Mouse (Mus musculus): ENCODE results near the gene 2210408I21Rik. TPM values are rescaled to one million over a fixed set of nuclear protein-coding genes. Genes with fewer than 3 reads are reported as not detected.

The 2210408I21Rik gene
- total RNA-seq, 2 experiments from 2014 or later = 5.9 to 7.3 TPM

GRCm38 (mm10) chr13:77275172-77275747 is 139.9 kb downstream of the 2210408I21Rik start:
- no peak for DNase-seq (ENCODE audit: low spot score in 2 of 2)

DNA sequence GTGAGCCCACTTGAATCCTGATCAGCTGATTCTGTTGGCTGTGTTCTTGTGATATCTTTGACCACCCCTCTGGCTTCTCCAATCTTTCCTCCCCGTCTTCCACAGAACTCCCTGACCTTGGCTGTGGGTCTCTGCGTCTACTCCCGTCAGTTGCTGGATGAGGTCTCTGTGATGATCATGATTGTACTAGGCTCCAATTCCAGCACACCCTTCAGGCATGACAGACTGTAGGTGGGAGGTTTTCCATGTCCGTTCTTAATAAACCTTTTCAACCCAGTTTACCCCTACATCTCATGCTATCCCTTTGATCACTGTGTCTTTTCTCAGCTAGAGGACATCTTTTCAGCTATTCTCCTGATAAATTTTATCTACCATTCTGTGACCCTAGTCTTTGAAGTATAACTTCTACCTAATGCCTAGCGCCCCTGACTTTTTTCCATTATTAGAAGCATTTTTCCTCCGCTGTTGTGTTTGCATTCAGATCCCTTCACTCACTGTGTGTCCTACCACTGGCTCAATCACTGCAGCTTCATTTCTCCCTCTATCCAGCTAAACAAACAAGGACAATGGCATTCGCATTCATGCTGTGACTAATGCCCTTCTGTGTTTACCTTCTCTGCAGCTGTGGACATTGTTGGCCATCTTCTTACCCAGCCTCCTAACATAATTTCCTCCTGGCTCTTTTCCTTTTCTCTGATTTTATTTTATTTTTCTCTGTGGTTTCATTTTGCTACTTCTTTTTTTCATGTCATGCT is 143.5 kb downstream of the 2210408I21Rik start:
- no peak for DNase-seq (ENCODE audit: low spot score in 2 of 2)

- DNase-seq (ENCODE audit: low spot score in 2 of 2) = no peak
These were observed 160.2 kb downstream of the 2210408I21Rik start for GRCm38 (mm10) chr13:77295519-77295918.

- no peak for DNase-seq (ENCODE audit: low spot score in 2 of 2)
These were observed 188.8 kb downstream of the 2210408I21Rik start for GRCm38 (mm10) chr13:77324101-77324500.

DNA sequence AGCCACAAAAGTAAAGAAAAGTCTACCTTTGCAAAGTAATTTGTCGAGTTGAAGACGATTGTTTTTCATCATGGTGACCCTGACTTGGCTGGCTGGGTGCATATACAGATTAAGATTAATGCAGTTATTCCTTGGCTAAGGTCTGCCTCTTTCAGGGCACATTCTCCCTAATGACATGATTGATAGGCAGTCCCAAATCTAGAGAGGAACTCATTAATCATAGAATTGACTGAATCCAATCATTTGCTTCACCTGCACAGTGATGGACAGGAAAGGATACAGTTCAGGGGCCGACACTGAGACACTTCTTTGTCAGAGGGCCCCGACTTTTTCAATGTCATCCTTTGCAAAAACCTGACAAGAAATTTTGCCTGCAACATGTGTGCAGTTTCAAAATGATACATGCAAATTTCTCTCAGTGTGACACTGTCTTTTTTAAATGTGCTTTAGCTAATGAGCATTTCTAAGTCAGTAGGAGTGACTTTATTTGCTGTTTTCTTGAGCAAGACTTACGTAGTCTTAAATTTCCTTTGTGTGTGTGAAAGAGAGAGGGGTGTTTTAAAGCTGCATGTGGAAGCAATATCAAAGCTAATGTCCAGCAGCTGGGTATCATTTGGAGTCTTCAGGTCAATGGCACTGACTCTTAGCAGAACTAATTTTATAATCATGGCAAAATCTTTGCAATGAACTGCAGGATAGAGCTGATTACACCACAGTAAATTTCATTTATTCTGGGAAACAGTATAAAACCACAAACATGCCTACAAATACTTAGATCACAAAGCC is 191.0 kb downstream of the 2210408I21Rik start:
- no peak for DNase-seq (ENCODE audit: low spot score in 2 of 2)

DNA sequence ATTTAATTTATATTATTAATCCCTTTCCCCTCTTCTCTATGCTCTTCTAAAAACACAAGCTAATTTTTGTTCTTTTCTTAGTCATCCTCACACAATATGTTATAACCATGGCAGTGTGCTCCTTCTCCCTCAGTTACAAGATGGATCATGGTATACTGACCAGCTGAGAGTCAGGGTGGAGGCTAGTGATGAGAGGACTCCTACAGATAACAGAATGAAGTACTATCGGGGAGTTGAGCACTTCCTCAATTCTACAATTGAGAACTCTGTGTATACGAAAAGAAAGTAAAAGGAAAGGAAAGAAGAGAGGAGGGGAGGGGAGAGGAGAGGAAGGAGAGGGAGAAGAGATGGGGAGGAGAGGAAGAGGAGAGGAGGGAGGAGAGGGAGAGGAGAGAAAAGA is 206.8 kb downstream of the 2210408I21Rik start:
- DNase-seq (ENCODE audit: low spot score in 2 of 2) = no peak

DNA sequence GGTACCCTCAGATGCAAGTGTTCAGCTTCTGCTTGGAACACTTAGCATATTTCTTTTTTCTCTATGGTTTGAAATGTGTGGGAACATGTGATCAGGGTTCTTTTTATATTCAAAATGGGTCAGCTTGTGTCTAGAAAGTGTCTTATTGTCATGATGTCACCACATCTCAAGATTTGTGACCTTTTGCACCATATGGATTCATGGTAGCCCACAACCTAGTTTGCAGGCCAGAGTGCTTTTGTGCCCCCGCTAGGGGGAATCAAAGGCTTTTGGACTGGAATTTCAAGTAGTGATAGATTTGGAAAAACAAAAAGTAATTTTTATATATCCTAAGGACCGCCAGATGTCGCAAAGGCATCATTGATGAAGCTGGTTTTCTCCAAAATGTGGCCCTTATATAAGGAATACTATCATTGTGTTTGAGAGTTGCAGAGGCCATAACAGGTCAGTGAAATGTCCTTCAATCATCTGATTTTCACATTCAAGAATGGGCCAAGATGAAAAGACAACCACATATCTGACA is 250.2 kb downstream of the 2210408I21Rik start:
- DNase-seq (ENCODE audit: low spot score in 2 of 2) = no peak

- DNase-seq (ENCODE audit: low spot score in 2 of 2) = no peak
These were observed 250.7 kb downstream of the 2210408I21Rik start for GRCm38 (mm10) chr13:77386001-77386400.

- no peak for DNase-seq (ENCODE audit: low spot score in 2 of 2)
These were observed 252.8 kb downstream of the 2210408I21Rik start for GRCm38 (mm10) chr13:77388148-77388547.

DNA sequence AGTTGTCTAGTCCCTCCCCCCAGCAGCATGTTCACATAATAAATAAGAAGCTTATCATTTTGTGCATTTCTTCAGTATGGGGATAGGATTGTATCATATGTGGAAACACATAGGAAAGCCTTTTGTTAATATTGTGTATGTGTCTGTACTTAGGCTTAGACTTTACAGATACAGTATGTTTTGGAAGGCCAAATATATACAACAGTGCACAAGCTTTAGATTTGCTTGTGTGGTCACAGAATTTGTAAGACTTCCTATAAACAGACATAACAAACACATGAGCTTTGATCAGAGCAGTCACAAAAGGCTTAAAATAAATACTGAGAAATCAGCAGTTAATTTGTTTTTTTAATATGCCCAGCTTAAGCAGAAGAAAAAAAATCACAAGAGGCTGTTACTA is 253.9 kb downstream of the 2210408I21Rik start:
- DNase-seq (ENCODE audit: low spot score in 2 of 2) = no peak

DNA sequence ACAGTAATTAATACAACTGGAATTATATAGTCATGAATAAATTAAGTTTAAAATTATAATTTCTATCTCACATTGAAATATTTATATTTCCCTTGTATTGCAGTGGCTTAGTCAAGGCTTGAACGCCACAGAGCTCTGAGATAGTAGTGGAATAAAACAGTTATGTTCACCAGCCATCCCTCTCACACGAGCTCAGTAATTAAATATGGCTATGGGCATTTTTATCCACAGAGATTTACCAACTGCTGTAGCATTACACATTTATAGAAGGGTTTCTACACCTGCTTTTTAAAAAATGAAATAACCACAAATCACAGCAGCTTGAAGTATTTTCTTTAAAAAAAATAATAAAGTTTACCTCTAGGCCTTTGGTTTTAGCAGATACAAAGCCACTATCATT is 261.0 kb downstream of the 2210408I21Rik start:
- DNase-seq (ENCODE audit: low spot score in 2 of 2) = no peak

DNA sequence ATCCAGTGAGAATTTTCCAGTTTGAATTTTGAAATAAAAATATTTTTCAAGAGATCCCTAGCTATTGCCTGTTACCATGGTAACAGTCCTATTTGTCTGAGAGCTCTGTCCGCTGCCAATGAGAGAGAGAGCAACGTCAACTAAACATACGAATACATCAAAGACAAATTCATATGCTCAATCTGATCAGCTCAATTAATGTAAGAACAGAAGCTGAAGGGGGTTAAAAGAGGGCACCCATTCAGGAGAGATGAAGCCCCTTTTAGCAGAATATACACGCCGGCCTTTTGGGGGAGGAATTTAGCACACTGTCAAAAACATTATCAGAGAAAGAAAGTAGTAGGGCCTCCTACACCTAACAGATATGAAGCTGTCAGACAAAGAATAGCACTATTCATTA is 261.6 kb downstream of the 2210408I21Rik start:
- no peak for DNase-seq (ENCODE audit: low spot score in 2 of 2)

DNA sequence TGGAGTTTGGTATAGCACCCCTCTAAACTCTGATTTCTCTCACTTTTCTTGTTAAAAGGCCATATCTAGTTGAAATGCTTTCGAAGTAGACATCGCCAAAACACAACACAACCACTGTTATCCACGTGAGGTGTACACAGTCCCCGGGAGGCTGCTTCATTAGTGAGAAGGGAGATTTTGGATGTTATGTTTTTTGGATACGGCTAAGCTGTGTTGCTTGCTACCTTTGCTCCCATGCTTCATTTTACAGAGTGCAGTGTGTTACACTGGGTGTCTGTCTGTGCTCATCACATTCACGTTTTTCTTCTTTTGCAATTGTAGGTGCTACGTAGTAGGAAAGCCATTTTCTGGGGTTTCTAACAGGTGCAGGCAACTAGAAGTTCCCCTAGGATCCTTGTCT is 262.3 kb downstream of the 2210408I21Rik start:
- no peak for DNase-seq (ENCODE audit: low spot score in 2 of 2)

DNA sequence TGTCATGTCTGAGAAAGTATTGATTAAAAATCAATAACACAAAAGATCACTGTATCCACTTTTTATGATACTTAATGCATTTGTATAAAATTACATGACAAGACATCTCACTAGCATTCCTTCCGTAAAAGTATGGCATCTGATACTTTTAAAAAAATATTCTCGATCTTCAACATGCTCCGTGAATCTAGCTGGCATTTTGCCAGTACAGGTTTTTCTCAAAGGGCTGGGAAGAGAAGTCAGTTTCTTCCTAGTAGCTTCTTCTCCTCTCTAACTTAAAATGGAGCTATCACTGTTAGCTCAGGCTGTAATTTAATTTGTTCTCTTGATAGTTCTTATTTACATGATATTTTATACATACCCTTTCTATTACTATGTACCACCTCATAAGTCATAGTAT is 263.1 kb downstream of the 2210408I21Rik start:
- no peak for DNase-seq (ENCODE audit: low spot score in 2 of 2)

DNA sequence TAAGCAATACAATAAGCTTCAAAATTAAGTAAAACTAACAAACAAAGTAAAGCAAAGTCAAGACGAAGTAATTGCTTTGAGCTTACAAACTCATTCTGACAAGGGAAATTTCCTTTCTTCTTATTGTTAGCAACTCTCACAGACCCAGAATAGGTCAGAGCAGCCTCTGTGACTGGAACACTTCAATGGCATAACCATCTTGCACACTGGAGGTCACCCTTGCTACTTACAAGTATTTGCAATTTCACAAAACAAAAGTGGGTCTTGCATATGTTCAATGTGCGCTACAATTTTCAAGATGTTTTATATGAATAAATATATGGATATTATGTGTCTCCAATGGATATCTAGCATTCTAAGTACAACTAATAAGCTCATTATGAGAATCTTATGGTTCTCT is 265.4 kb downstream of the 2210408I21Rik start:
- no peak for DNase-seq (ENCODE audit: low spot score in 2 of 2)

DNA sequence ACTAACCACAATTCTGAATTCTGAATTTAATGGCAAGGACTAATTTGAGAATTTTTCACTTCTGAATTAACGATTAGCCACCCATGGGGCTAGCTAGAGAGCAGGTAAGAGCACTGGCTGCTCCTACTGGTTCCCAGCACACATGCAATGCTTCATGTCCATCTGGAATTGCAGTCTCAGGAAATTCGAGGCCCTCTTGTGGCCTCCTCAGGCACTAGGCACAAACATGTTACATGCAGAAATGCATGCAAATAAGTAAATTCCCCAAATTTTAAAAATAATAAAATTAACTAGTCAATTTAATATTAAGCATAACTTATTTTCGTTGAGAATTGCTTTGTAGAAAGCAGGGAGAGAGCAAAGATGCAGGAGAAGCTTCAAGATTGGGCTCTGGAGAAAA is 273.2 kb downstream of the 2210408I21Rik start:
- DNase-seq (ENCODE audit: low spot score in 2 of 2) = no peak

GRCm38 (mm10) chr13:77409804-77410203 is 274.5 kb downstream of the 2210408I21Rik start:
- no peak for DNase-seq (ENCODE audit: low spot score in 2 of 2)

DNA sequence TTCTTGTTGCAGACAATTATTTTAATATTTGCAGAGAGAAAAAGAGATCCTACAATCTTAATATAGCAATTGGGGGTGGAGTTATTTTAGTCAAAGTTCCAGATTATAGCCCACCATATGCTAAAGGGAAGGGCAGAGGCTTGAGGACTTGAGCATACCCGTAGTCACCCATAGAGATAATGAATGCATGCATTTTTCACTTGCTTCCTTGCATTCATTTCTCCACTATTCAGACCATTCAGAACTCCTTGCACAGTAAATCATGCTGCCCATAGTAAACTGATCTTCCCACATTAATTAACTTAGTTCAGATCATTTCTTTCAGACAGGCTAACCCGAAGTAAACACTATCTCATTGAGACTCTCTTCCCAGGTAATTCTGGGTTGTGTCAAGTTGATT is 277.5 kb downstream of the 2210408I21Rik start:
- DNase-seq (ENCODE audit: low spot score in 2 of 2) = no peak

GRCm38 (mm10) chr13:77450007-77450567 is 314.7 kb downstream of the 2210408I21Rik start:
- DNase-seq (ENCODE audit: low spot score in 2 of 2) = no peak

DNA sequence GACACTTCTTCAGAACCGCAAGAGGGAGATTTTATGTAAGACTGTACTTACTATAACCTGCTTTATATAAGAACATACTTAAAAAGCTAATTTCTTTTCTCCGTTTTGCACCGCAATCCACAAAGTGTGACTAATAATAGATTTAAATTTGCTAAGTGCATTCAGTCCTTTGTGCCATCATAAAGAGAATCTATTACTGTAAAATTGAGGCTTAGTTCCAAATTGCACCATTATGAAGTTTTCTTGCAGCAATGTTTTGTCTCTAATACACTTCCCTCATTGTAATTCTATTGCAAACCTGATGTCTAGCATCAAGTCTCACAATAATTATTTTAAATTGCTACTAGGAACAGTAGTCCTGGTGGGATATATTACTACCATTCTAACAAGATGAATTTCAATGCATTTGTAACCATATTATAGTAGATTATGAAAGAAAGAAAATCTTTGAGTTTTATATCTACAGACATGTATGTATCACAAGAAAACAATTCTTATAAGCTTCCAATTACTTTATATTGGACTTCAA is 334.8 kb downstream of the 2210408I21Rik start:
- DNase-seq (ENCODE audit: low spot score in 2 of 2) = no peak

DNA sequence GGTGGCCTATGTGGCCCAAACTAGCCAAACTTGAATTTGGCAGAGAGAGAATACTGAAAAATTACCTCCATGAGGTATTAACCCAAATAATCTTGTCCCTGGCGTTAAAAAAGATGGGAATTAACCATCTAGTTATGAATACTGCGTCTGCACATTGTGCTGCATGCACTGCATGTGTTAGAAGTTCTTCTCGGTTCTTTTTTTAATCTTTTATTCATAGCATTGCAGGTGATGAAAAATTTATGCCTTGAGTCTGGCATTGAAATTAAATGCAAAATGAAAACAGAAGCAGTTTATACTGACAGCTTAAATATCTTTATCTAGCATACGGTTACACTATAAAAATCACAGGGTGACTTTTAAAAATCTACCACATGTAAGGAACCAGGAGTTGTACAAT is 341.1 kb downstream of the 2210408I21Rik start:
- DNase-seq (ENCODE audit: low spot score in 2 of 2) = no peak
